Mouse (Mus musculus) hindbrain, embryonic 16.5 days (tissue): ENCODE measurements around the gene Mybl2. TPM values are rescaled to one million over a fixed set of nuclear protein-coding genes. Genes with fewer than 3 reads are reported as not detected.

Experiments used
- ATAC-seq: fragments of 200-750 bp; cut with Nextera tagmentation; 2 replicates; pipeline ENCODE4 v1.8.0; 2017; ENCODE audit warnings: moderate TSS enrichment, moderate library complexity
- H3K27ac ChIP-seq: fragments of 300-500 bp; sonication (generic); 2 replicates; pipeline ENCODE4 v1.5.1; 2014; ENCODE audit warnings: low read depth, mild to moderate bottlenecking, control low read depth, low read length, moderate library complexity
- H3K27me3 ChIP-seq: fragments of 300-500 bp; sonication (generic); replicated peaks from 2 replicates; pipeline ENCODE4 v1.6.1; 2014; ENCODE audit warnings: low read length; ENCODE audit not compliant: control insufficient read depth, insufficient read depth
- H3K36me3 ChIP-seq: fragments of 300-500 bp; sonication (generic); 2 replicates; pipeline ENCODE4 v1.6.1; 2014; ENCODE audit warnings: mild to moderate bottlenecking, low read length, moderate library complexity, mixed read lengths; ENCODE audit not compliant: control insufficient read depth, insufficient read depth
- H3K4me1 ChIP-seq: fragments of 300-500 bp; sonication (generic); 2 replicates; pipeline ENCODE4 v1.6.1; 2014; ENCODE audit warnings: low read depth, low read length; ENCODE audit not compliant: control insufficient read depth, insufficient read depth
- H3K4me2 ChIP-seq: fragments of 300-500 bp; sonication (generic); 2 replicates; pipeline ENCODE4 v1.6.1; 2014; ENCODE audit warnings: mild to moderate bottlenecking, low read length, control low read depth, moderate library complexity
- H3K4me3 ChIP-seq: fragments of 300-500 bp; sonication (generic); 2 replicates; pipeline ENCODE4 v1.5.1; 2014; ENCODE audit warnings: mild to moderate bottlenecking, low read length, control low read depth, moderate library complexity
- H3K9ac ChIP-seq: fragments of 300-500 bp; sonication (generic); 2 replicates; pipeline ENCODE4 v1.6.1; 2014; ENCODE audit warnings: low read depth, mild to moderate bottlenecking, control low read depth, low read length, moderate library complexity
- H3K9me3 ChIP-seq: fragments of 300-500 bp; sonication (generic); 2 replicates; pipeline ENCODE4 v1.6.1; 2014; ENCODE audit warnings: mild to moderate bottlenecking, low read length, moderate library complexity; ENCODE audit not compliant: control insufficient read depth
- WGBS: fragments of 180-500 bp; shearing (Covaris S2); extraction: QIAGEN DNeasy Blood & Tissue Kit; methylation state at CpG from one replicate; pipeline ENCODE4 v1.1.7; 2014; 5-methylcytosine and 5-hydroxymethylcytosine counted together
- polyA plus RNA-seq: library from polyadenylated mRNA; unstranded; fragments of >200 nt; fragmentation: Nextera tagmentation; extraction: Ambion mirVana; gene quantifications from 2 replicates; pipeline ENCODE4 v1.2.1, GENCODE M21; 2015

Gene Mybl2
- polyA plus RNA-seq, 1 experiment from 2014 or later = 3.8 TPM

GRCm38 (mm10) chr2:163079041-163079440 lies 24.6 kb downstream of the Mybl2 start:
- H3K27ac ChIP-seq = no peak overlapping the region
- H3K9me3 ChIP-seq = no peaks in the 10 kb centered on the region
- no peak overlapping the region for H3K9ac ChIP-seq
- no peaks in the 10 kb centered on the region for H3K4me1 ChIP-seq
- no peak overlapping the region for H3K4me2 ChIP-seq
- no peak overlapping the region for H3K4me3 ChIP-seq
- 95% methylated on average over 4 of the region's 4 CpGs for whole genome bisulfite sequencing
- no peaks in the 10 kb centered on the region for H3K36me3 ChIP-seq
- ATAC-seq = no peak
- no peaks in the 10 kb centered on the region for H3K27me3 ChIP-seq

- Histone ChIP-seq H3K27me3 (no peaks in the 10 kb centered on the region), H3K27ac (no peak overlapping the region), H3K9ac (no peak overlapping the region), H3K9me3 (no peaks in the 10 kb centered on the region), H3K4me2 (no peak overlapping the region), H3K36me3 (no peaks in the 10 kb centered on the region), H3K4me3 (no peak overlapping the region), H3K4me1 (no peaks in the 10 kb centered on the region)
- 85% methylated on average over 5 of the region's 5 CpGs for WGBS
- ATAC-seq = no peak
These were observed 28.1 kb downstream of the Mybl2 start for GRCm38 (mm10) chr2:163082591-163082990.

- no peaks in the 10 kb centered on the region for H3K9me3 ChIP-seq
These were observed 30.0 kb downstream of the Mybl2 start for GRCm38 (mm10) chr2:163084519-163084918.

GRCm38 (mm10) chr2:163085047-163085446 lies 30.6 kb downstream of the Mybl2 start:
- 87% methylated on average over 6 of the region's 6 CpGs for WGBS
- H3K27me3 ChIP-seq = no peaks in the 10 kb centered on the region
- H3K4me1 ChIP-seq = no peaks in the 10 kb centered on the region
- H3K36me3 ChIP-seq = no peaks in the 10 kb centered on the region
- no peak overlapping the region for H3K4me2 ChIP-seq
- ATAC-seq = no peak
- no peak overlapping the region for H3K4me3 ChIP-seq
- no peak overlapping the region for H3K9ac ChIP-seq
- H3K9me3 ChIP-seq = no peaks in the 10 kb centered on the region
- H3K27ac ChIP-seq = no peak overlapping the region

More at GRCm38 (mm10) chr2:163084519-163084918, 30.0 kb downstream of the Mybl2 start:
- H3K36me3 ChIP-seq = no peaks in the 10 kb centered on the region
- ATAC-seq = no peak
- 94% methylated on average over 3 of the region's 3 CpGs for WGBS
- H3K27me3 ChIP-seq = no peaks in the 10 kb centered on the region
- no peak overlapping the region for H3K9ac ChIP-seq
- H3K4me1 ChIP-seq = no peaks in the 10 kb centered on the region
- H3K4me2 ChIP-seq = no peak overlapping the region
- no peak overlapping the region for H3K4me3 ChIP-seq
- no peak overlapping the region for H3K27ac ChIP-seq

- H3K27me3 ChIP-seq = no peaks in the 10 kb centered on the region
- WGBS = 82% methylated on average over 8 of the region's 8 CpGs
These were observed 32.1 kb downstream of the Mybl2 start for GRCm38 (mm10) chr2:163086561-163086960.

GRCm38 (mm10) chr2:163087728-163088127 lies 33.2 kb downstream of the Mybl2 start, which contains the start of gene Gtsf1l:
Gene Gtsf1l (minus strand): TSS chr2:163087855.
- no peak within 1 kb of the TSS for H3K27ac ChIP-seq
- ATAC-seq = no peak
- H3K27me3 ChIP-seq = no peaks in the 10 kb centered on the region
- no peak within 1 kb of the TSS for H3K9ac ChIP-seq
- H3K9me3 ChIP-seq = no peaks in the 10 kb centered on the region
- H3K4me3 ChIP-seq = no peak within 1 kb of the TSS
- 90% methylated on average over 9 of the region's 9 CpGs for WGBS
- H3K4me2 ChIP-seq = no peak within 1 kb of the TSS
- no peaks in the 10 kb centered on the region for H3K4me1 ChIP-seq
- H3K36me3 ChIP-seq = no peaks in the 10 kb centered on the region

More at GRCm38 (mm10) chr2:163086561-163086960, 32.1 kb downstream of the Mybl2 start:
- H3K4me1 ChIP-seq = no peaks in the 10 kb centered on the region
- H3K9ac ChIP-seq = no peak overlapping the region
- no peak for ATAC-seq
- H3K27ac ChIP-seq = no peak overlapping the region
- no peaks in the 10 kb centered on the region for H3K9me3 ChIP-seq
- no peak overlapping the region for H3K4me2 ChIP-seq
- H3K36me3 ChIP-seq = no peaks in the 10 kb centered on the region
- no peak overlapping the region for H3K4me3 ChIP-seq

- no peaks in the 10 kb centered on the region for H3K9me3 ChIP-seq
- H3K4me2 ChIP-seq = no peak overlapping the region
- H3K4me1 ChIP-seq = no peaks in the 10 kb centered on the region
- H3K27me3 ChIP-seq = no peaks in the 10 kb centered on the region
- H3K36me3 ChIP-seq = no peaks in the 10 kb centered on the region
- H3K4me3 ChIP-seq = no peak overlapping the region
- no peak for ATAC-seq
- 73% methylated on average over 5 of the region's 5 CpGs for WGBS
- H3K9ac ChIP-seq = no peak overlapping the region
- no peak overlapping the region for H3K27ac ChIP-seq
These were observed 35.1 kb downstream of the Mybl2 start for GRCm38 (mm10) chr2:163089475-163090123.

- Histone ChIP-seq H3K27ac (no peak overlapping the region), H3K36me3 (no peaks in the 10 kb centered on the region), H3K4me3 (no peak overlapping the region), H3K4me2 (no peak overlapping the region), H3K9ac (no peak overlapping the region), H3K4me1 (peaks cover 5% of the 10 kb centered on the region; the same call in 1 of the 2 replicates), H3K27me3 (0 out of 2 replicates have a peak, but pooled peaks cover under 1% of the 10 kb centered on the region), H3K9me3 (no peaks in the 10 kb centered on the region)
- ATAC-seq = no peak
- 94% methylated on average over 10 of the region's 10 CpGs for WGBS
These were observed 40.4 kb downstream of the Mybl2 start for GRCm38 (mm10) chr2:163094909-163095308.

- Histone ChIP-seq H3K4me1 (peaks cover 6% of the 10 kb centered on the region; the same call in 1 of the 2 replicates), H3K4me3 (no peak overlapping the region), H3K9me3 (no peaks in the 10 kb centered on the region), H3K27me3 (0 out of 2 replicates have a peak, but pooled peaks cover 2% of the 10 kb centered on the region), H3K27ac (no peak overlapping the region), H3K36me3 (no peaks in the 10 kb centered on the region), H3K4me2 (no peak overlapping the region), H3K9ac (no peak overlapping the region)
- no peak for ATAC-seq
- 66% methylated on average over 3 of the region's 3 CpGs for WGBS
These were observed 41.3 kb downstream of the Mybl2 start for GRCm38 (mm10) chr2:163095784-163096183.
